Mouse (Mus musculus): ENCODE results near the gene Gpr4.

DNA sequence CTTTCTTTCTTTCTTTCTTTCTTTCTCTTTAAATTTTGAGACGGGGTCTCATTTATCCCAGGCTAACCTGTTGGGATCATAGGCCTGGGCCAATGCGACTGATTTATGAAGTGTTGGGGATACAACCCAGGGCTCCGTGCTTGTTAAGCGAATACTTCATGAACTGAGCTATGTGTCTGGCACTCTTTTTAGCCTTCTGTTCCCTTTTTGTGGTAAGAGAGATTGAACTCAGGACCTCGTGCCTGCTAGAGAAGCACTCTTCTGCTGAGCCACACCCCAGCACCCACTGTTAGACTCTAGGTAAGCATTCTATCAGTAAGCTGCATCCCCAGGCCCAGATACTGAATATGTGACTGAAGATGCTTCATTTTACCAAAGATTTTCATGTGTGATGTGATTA is 5.2 kb downstream of the Gpr4 start:
- no peak for TF ChIP-seq CTCF (IDR thresholded peaks at IDR 0.05; ENCODE audit: low read depth)
- TF ChIP-seq EP300 (optimal IDR thresholded peaks at IDR 0.05): no peak

All from stomach, postnatal 0 days (tissue).